Mouse (Mus musculus): ENCODE data around the gene Fam221a.

GRCm38 (mm10) chr6:49343737-49344469 is 23.6 kb upstream of the Fam221a start:
- no peak for TF ChIP-seq CTCF (IDR thresholded peaks at IDR 0.05 in 2 of 3, conservative IDR thresholded peaks at IDR 0.05 in 1 of 3; ENCODE audit: control insufficient read depth in 1 of 3, insufficient read depth in 1 of 3, low read depth in 2 of 3, low read length in 3 of 3, poor library complexity in 1 of 3, severe bottlenecking in 1 of 3)
- no peak for TF ChIP-seq MYC (IDR thresholded peaks at IDR 0.05; ENCODE audit: low read depth, low read length)
- no peak for TF ChIP-seq POLR2AphosphoS2 (IDR thresholded peaks at IDR 0.05; ENCODE audit: low read length)
- no peak for TF ChIP-seq POLR2A (IDR thresholded peaks at IDR 0.05; ENCODE audit: control insufficient read depth in 1 of 2, insufficient read depth in 1 of 2, low read depth in 1 of 2, low read length in 2 of 2, poor library complexity in 1 of 2)
- no peak for TF ChIP-seq MEF2A (IDR thresholded peaks at IDR 0.05; ENCODE audit: extremely low read depth, insufficient replicate concordance, low read depth, low read length, poor library complexity, severe bottlenecking)
- no peak for TF ChIP-seq E2F4 (IDR thresholded peaks at IDR 0.05; ENCODE audit: borderline replicate concordance, low read depth, low read length)
- TF ChIP-seq EP300 (IDR thresholded peaks at IDR 0.05; ENCODE audit: low read depth in 1 of 2, low read length in 2 of 2), result no peak
- TF ChIP-seq GATA1 (IDR thresholded peaks at IDR 0.05; ENCODE audit: low read depth, low read length), result no peak
- TF ChIP-seq RAD21 (IDR thresholded peaks at IDR 0.05; ENCODE audit: low read depth, low read length), result no peak
- TF ChIP-seq CHD2 (IDR thresholded peaks at IDR 0.05; ENCODE audit: low read length), result no peak
- TF ChIP-seq JUND (IDR thresholded peaks at IDR 0.05; ENCODE audit: low read depth, low read length), result no peak
- no peak for TF ChIP-seq NELFE (IDR thresholded peaks at IDR 0.05; ENCODE audit: low read depth, low read length)
- TF ChIP-seq TAL1 (IDR thresholded peaks at IDR 0.05; ENCODE audit: low read length), result no peak
